Mouse (Mus musculus) thymus, postnatal 14 days (tissue): ENCODE measurements around the gene Dock2.

Experiments used
- DNase-seq: peaks from one replicate; pipeline ENCODE4 v3.0.0; 2021

Gene Dock2

DNA sequence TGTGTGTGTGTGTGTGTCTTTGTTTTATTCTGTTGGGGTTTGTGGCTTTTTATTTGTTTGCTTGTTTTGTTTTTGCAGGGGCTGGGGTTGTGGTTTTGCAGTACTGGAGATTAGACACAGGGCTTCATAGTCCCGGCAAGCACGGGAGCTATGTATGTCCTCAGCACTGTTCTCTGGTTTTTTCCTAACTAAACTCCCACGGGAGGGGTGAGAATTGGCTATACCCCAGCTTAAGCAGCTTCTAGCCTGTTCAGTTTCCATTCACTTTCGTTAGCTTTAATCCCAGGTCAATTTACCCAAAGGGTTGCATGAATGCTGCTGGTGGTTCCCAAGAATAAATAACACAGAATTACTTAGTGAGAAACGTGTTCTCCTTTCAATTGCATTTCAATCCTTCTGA, 376.8 kb downstream of the Dock2 start:
- no peak for DNase-seq

DNA sequence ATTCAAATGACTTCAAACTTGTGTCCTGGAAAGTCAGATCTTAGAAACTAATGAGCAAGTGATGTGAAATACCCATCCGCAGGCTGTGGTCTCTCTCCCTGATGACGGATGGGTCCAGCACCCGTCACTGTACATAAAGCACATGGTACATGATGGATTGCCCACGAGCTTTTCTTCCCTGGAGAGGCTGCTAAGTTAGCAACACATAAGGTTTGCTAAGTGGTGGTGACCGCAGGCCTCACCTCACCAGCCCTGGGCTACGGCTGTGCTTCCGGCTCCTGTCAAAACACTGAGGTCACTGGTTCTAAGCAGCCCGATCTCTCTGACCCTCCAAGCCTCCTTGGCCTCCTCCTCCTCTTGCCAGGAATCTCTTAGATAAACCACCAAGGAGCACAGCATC, 377.4 kb downstream of the Dock2 start:
- DNase-seq, result no peak

DNA sequence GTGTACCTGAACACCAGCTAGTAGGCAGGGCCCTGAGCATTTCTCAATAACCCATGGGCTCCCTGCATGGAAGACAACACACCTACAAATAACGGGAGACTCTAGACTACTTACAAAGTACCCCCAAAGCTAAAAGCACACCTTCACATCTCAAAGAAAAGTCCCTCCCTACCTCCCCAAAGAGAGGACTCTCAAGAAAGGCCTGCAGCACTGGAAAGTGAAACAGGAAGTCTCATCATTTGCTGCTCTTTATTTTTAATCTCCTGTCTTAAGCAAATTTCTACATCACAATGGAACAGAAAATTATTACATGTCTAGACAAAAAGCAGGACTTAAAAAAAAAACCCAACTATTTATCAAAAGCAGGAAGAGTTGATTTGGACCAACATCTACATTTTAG, 378.4 kb downstream of the Dock2 start:
- DNase-seq, result no peak

DNA sequence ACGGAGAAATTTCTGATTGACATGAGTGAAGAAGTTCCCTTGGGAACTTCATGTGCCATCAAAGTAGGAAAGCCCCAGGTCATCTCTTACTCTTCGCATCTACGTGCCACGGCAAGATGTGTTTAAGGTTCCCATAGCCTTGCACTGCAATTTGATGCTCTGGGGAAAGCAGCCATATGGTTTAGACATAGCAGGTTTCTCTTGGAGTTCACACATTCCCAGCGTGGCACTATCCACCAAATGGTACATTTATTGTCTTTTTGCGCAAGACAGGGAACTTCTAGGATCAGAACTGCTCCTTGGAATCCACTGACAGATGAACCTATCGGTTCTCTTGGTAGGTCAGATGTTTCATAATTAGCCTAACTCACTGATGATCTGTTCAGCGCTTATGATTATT, 382.3 kb downstream of the Dock2 start:
- no peak for DNase-seq

DNA sequence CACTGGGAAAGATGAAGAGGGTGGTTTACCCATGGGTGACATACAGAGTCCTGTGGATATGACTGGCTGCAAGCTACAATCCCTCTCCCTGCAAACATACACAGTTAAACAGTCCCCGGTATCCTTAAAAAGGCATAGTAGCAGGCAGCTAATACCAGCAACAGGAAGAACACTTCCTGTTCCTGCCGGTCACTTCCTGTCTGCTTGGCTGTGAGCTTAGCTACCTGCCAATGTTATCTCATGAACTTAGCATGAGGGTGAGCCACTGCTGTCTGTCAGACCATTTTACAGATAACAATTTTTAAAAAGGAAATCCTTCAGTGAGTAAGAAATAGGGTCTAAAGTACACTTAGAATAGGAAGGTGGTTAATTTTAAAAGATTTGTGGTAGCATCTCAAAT, 385.1 kb downstream of the Dock2 start:
- peak; percentile 9 for DNase-seq

GRCm38 (mm10) chr11:34397661-34398060, 386.0 kb downstream of the Dock2 start:
- no peak for DNase-seq

- DNase-seq, result no peak
These were observed 387.9 kb downstream of the Dock2 start for GRCm38 (mm10) chr11:34395802-34396201.

DNA sequence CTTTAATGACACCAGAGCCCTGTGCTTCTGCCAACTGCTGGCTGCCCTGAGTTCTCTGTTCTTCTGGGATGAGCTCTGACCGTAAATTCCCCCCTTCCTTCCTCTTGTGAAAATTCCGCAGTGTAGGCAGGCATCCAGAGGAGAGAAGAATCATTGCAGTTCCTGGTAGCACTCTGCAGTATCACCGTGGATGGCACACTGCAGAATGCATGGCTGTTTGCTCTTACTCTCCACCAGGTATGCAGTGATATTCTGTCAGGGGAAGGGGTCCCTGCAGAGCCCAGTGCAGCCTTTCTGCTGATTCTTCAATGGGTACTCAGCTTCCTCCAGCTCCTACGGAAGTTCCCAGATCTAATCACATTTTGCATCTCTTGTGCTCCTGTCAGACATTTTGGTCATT, 391.6 kb downstream of the Dock2 start:
- no peak for DNase-seq

- no peak for DNase-seq
These were observed 394.2 kb downstream of the Dock2 start for GRCm38 (mm10) chr11:34389261-34390116.

GRCm38 (mm10) chr11:34385001-34385688, 398.5 kb downstream of the Dock2 start:
- DNase-seq, result no peak

DNA sequence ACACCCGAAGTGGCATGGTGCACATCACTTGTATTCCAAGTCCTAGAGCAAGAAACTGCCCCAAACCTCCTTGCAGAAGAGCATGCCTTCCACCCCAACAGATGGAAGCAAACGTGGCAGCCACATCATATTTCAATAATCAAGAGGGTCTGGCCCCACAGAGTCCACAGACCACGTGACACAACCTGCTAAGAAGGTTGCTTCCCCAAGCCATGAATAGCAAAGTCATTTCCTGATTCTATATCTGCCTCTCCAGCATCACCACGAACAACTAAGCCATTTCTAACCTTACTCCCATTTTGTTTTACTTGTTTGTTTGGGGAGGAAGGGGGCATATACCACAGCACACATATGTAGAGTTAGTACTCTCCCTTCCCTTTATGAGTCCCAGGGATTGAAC, 399.5 kb downstream of the Dock2 start:
- DNase-seq, result no peak

GRCm38 (mm10) chr11:34383501-34383900, 400.2 kb downstream of the Dock2 start:
- no peak for DNase-seq

GRCm38 (mm10) chr11:34377649-34378048, 406.0 kb downstream of the Dock2 start:
- DNase-seq, result no peak

GRCm38 (mm10) chr11:34375557-34375956, 408.1 kb downstream of the Dock2 start:
- DNase-seq, result no peak

DNA sequence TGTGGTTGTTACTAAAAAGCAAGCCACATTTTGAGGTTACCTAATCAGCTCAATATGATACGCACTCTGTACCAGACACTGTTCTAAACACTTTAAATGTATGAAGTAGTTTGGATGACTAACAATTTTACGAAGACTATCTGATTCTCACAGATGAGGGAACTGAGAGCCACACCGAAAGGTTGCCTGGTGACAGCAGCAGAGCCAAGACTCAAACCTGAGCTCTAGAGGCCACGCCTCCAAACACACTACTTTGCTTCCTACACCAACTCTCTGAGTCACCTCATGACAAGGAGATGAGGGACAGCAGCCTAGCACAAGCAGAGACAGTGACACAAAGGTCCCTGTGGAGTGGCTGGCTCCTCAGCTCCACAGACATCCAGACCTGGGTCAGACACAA, 411.5 kb downstream of the Dock2 start:
- no peak for DNase-seq

DNA sequence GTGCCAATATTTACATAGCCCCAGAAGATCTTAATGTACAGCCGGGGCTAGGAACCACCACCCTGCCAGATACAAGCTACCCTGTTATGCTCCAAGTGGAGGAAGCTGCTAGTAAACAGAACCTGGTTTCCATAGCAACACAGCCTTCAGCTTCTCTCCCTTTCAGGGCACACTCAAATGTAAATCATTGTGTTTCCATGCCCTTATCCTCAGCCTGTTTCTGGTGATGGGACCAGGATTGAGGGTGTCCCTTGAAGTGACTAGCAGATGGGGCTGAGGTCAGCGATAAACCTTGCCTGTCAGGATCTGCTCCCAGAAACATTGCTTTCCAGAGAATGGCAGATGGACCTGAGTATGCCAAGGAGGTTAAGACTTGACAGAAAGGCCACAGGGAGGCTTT, 427.6 kb downstream of the Dock2 start:
- DNase-seq, result no peak

DNA sequence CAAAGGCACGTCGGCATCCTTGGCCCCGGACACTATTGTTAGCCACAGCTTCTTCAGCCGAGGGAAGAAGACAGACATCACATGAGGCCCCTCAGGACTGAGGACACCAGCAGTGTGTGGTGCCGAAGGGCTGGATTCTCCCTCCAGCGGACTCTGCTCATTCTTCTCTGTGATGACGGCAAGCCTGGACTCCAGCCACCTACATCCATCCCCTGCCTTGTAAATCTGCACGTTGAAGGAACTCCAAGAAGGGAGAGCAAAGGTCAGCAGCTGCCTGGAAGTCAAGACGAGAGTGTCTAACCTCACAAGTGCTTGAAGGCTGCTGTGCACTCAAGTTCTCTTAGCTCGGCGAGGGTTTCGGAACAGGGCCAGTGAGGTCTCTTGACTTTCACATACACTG, 428.3 kb downstream of the Dock2 start:
- no peak for DNase-seq

GRCm38 (mm10) chr11:34349453-34350056, 434.1 kb downstream of the Dock2 start:
- DNase-seq, result no peak

DNA sequence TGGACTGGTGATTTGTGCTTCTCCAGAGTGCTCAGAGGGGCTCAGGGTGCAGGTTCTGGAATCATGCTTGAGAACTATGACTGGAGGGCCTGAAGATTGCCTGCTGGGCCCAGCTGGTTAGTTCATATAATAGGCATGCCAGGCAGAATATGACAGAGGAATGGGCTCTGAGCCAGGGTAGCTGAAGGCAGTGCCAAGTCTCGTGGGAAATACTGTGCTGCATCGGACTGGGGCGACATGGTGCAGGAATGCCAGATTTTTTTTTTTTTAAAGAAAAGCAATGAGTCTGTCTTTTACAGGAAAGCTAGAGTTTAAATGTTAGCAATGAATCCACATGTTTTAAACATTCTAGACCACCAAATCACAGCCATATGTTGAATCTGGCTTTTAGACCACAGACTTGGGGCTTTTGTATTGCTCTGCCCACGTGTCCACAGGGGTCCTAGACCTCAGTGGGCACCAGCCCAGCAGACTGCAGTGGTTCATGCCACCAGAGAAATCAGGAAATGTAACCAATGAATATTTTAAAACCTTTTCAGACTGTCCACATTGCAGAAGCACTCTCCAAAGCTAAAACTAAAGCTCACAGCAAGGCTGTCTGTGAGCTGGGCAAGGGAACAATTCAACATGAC, 435.3 kb downstream of the Dock2 start:
- DNase-seq, result no peak

DNA sequence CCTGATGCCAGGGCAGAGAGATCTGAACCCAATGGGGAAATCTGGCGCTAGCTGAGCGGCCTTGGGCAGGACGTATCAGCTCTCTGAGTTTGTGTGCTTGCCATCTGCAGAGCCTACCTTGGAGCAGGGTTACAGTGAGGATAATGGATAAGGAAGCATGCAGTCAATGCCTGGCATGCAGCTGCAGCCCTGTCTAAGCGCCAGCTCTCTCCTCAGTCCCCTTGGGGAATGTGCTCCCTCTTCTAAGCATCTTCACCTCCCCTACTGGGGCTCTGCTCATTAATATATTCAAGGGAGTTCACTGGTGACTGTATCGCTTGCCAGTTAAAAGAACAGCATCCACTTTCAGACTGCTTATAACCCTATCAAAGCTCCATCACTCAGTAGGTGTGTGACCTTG, 439.4 kb downstream of the Dock2 start:
- no peak for DNase-seq

GRCm38 (mm10) chr11:34343742-34344307, 439.9 kb downstream of the Dock2 start:
- no peak for DNase-seq

- no peak for DNase-seq
These were observed 444.0 kb downstream of the Dock2 start for GRCm38 (mm10) chr11:34339693-34340092.

DNA sequence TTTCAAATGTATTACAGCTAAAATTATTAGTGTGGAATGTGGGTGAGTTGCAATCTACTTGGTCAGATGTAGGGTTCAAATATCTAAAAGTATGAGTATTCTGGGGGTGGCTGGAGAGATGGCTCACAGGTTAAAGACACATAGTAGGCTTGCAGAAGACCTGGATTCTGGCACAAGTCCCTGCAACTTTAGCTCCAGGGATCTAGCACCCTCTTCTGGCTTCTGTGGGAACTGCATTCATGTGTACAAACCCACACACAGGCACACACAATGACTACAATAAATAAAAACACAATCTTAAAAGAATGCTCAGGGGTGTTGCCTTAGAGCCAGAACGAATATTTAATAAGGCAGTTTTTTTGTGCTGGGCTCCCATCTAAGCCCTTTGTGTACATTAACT, 445.8 kb downstream of the Dock2 start:
- DNase-seq, result no peak
